Mouse (Mus musculus) G1E (cell line): ENCODE measurements around the gene Sertad4.

Experiments
- CTCF ChIP-seq: IDR thresholded peaks from 2 replicates; pipeline ENCODE4 v1.5.1; 2012; ENCODE audit warnings: low read depth, low read length, inconsistent platforms, mixed read lengths
- GATA1 ChIP-seq: IDR thresholded peaks from 2 replicates; pipeline ENCODE4 v1.6.1; 2012; ENCODE audit warnings: borderline replicate concordance, low read length, inconsistent platforms, mixed read lengths
- POLR2AphosphoS5 ChIP-seq: IDR thresholded peaks from 2 replicates; pipeline ENCODE4 v1.6.1; 2012; ENCODE audit warnings: low read depth, low read length, inconsistent platforms; ENCODE audit not compliant: insufficient replicate concordance
- TAL1 ChIP-seq: conservative IDR thresholded peaks from 2 replicates; pipeline ENCODE4 v1.6.1; 2012; ENCODE audit warnings: low read depth, low read length, inconsistent platforms, mixed read lengths

- TF ChIP-seq CTCF (no peak), TAL1 (no peak), POLR2AphosphoS5 (no peak), GATA1 (no peak)
Measured at GRCm38 (mm10) chr1:192857582-192857981, 2.0 kb upstream of the Sertad4 start.
